Mouse (Mus musculus): ENCODE results near the gene Hist2h2aa1. TPM values are rescaled to one million over a fixed set of nuclear protein-coding genes. Genes with fewer than 3 reads are reported as not detected.
A peak's percentile ranks its signal among the peaks of the same experiment; 100 is the strongest.

Hist2h2aa1 gene
- polyA plus RNA-seq, 1 experiment from 2014 or later = 21.5 TPM

- H3K4me1 ChIP-seq (replicated peaks; ENCODE audit: control insufficient read depth, insufficient read depth, low read length) = peaks cover 12% of the 10 kb centered on the region
- peaks cover 4% of the 10 kb centered on the region; the same call in 1 of the 2 replicates for H3K27me3 ChIP-seq (ENCODE audit: control insufficient read depth, insufficient read depth, low read depth, low read length)
- no peaks in the 10 kb centered on the region for H3K36me3 ChIP-seq (ENCODE audit: control insufficient read depth, insufficient read depth, low read length)
- H3K9me3 ChIP-seq (ENCODE audit: control insufficient read depth, low read length) = no peaks in the 10 kb centered on the region
- no peak overlapping the region for H3K9ac ChIP-seq (ENCODE audit: low read length)
- 90% methylated on average over 5 of the region's 5 CpGs for WGBS
- H3K27ac ChIP-seq (ENCODE audit: low read length) = no peak overlapping the region
- no peak overlapping the region for H3K4me3 ChIP-seq (ENCODE audit: low read length)
- no peak for ATAC-seq (ENCODE audit: low read depth)
- no peak overlapping the region for H3K4me2 ChIP-seq (ENCODE audit: low read depth, low read length)
Measured at GRCm38 (mm10) chr3:96260220-96260619, 14.9 kb downstream of the Hist2h2aa1 start.

GRCm38 (mm10) chr3:96261623-96262022, 16.3 kb downstream of the Hist2h2aa1 start:
- Histone ChIP-seq H3K4me1 (replicated peaks; ENCODE audit: control insufficient read depth, insufficient read depth, low read length) (peaks cover 12% of the 10 kb centered on the region), H3K4me2 (ENCODE audit: low read depth, low read length) (peak overlapping the region; percentile 84), H3K27ac (ENCODE audit: low read length) (peak overlapping the region; percentile 97), H3K4me3 (ENCODE audit: low read length) (peak overlapping the region; percentile 63), H3K9me3 (ENCODE audit: control insufficient read depth, low read length) (no peaks in the 10 kb centered on the region), H3K9ac (ENCODE audit: low read length) (peak overlapping the region; percentile 82), H3K27me3 (ENCODE audit: control insufficient read depth, insufficient read depth, low read depth, low read length) (no peaks in the 10 kb centered on the region), H3K36me3 (ENCODE audit: control insufficient read depth, insufficient read depth, low read length) (no peaks in the 10 kb centered on the region)
- WGBS = 51% methylated on average over 3 of the region's 3 CpGs
- ATAC-seq (ENCODE audit: low read depth) = no peak

- Histone ChIP-seq H3K4me3 (ENCODE audit: low read length) (peak overlapping the region; percentile 63), H3K36me3 (ENCODE audit: control insufficient read depth, insufficient read depth, low read length) (no peaks in the 10 kb centered on the region), H3K27me3 (ENCODE audit: control insufficient read depth, insufficient read depth, low read depth, low read length) (no peaks in the 10 kb centered on the region), H3K4me1 (replicated peaks; ENCODE audit: control insufficient read depth, insufficient read depth, low read length) (peaks cover 12% of the 10 kb centered on the region), H3K4me2 (ENCODE audit: low read depth, low read length) (peak overlapping the region; percentile 84), H3K9me3 (ENCODE audit: control insufficient read depth, low read length) (no peaks in the 10 kb centered on the region), H3K27ac (ENCODE audit: low read length) (peak overlapping the region; percentile 97), H3K9ac (ENCODE audit: low read length) (peak overlapping the region; percentile 82)
- peak; percentile 86 for ATAC-seq (ENCODE audit: low read depth)
- 1% methylated on average over 19 of the region's 19 CpGs for WGBS
Measured at GRCm38 (mm10) chr3:96262216-96262875, 17.0 kb downstream of the Hist2h2aa1 start.

- no peaks in the 10 kb centered on the region for H3K9me3 ChIP-seq (ENCODE audit: control insufficient read depth, low read length)
Measured at GRCm38 (mm10) chr3:96262979-96263550, 17.8 kb downstream of the Hist2h2aa1 start, which contains the start of gene Hist2h4. Hist2h4 (minus strand) TSS chr3:96263311.

GRCm38 (mm10) chr3:96263558-96264403, 18.5 kb downstream of the Hist2h2aa1 start:
- Histone ChIP-seq H3K9me3 (ENCODE audit: control insufficient read depth, low read length) (no peaks in the 10 kb centered on the region), H3K9ac (ENCODE audit: low read length) (peak overlapping the region; percentile 80), H3K4me1 (replicated peaks; ENCODE audit: control insufficient read depth, insufficient read depth, low read length) (peaks cover 12% of the 10 kb centered on the region), H3K27me3 (ENCODE audit: control insufficient read depth, insufficient read depth, low read depth, low read length) (no peaks in the 10 kb centered on the region), H3K4me2 (ENCODE audit: low read depth, low read length) (peak overlapping the region; percentile 84), H3K36me3 (ENCODE audit: control insufficient read depth, insufficient read depth, low read length) (no peaks in the 10 kb centered on the region), H3K4me3 (ENCODE audit: low read length) (peak overlapping the region; percentile 63), H3K27ac (ENCODE audit: low read length) (peak overlapping the region; percentile 97)
- ATAC-seq (ENCODE audit: low read depth) = peak; percentile 46; the same call in 1 of the 2 replicates
- 2% methylated on average over 27 of the region's 27 CpGs for WGBS

More at GRCm38 (mm10) chr3:96262979-96263550, 17.8 kb downstream of the Hist2h2aa1 start, which contains the start of gene Hist2h4:
- peak within 1 kb of the TSS; percentile 84 for H3K4me2 ChIP-seq (ENCODE audit: low read depth, low read length)
- H3K4me1 ChIP-seq (replicated peaks; ENCODE audit: control insufficient read depth, insufficient read depth, low read length) = peaks cover 12% of the 10 kb centered on the region
- peak within 1 kb of the TSS; percentile 63 for H3K4me3 ChIP-seq (ENCODE audit: low read length)
- peak within 1 kb of the TSS; percentile 82 for H3K9ac ChIP-seq (ENCODE audit: low read length)
- H3K27me3 ChIP-seq (ENCODE audit: control insufficient read depth, insufficient read depth, low read depth, low read length) = no peaks in the 10 kb centered on the region
- H3K27ac ChIP-seq (ENCODE audit: low read length) = peak within 1 kb of the TSS; percentile 97
- WGBS = under 1% methylated on average over 40 of the region's 40 CpGs
- ATAC-seq (ENCODE audit: low read depth) = peak; percentile 90
- H3K36me3 ChIP-seq (ENCODE audit: control insufficient read depth, insufficient read depth, low read length) = no peaks in the 10 kb centered on the region

GRCm38 (mm10) chr3:96264404-96264949, 19.2 kb downstream of the Hist2h2aa1 start:
- Histone ChIP-seq H3K9ac (ENCODE audit: low read length) (peak overlapping the region; percentile 80), H3K4me3 (ENCODE audit: low read length) (peak overlapping the region; percentile 63), H3K9me3 (ENCODE audit: control insufficient read depth, low read length) (no peaks in the 10 kb centered on the region), H3K36me3 (ENCODE audit: control insufficient read depth, insufficient read depth, low read length) (no peaks in the 10 kb centered on the region), H3K4me2 (ENCODE audit: low read depth, low read length) (peak overlapping the region; percentile 84), H3K27ac (ENCODE audit: low read length) (peak overlapping the region; percentile 97), H3K4me1 (replicated peaks; ENCODE audit: control insufficient read depth, insufficient read depth, low read length) (peaks cover 12% of the 10 kb centered on the region), H3K27me3 (ENCODE audit: control insufficient read depth, insufficient read depth, low read depth, low read length) (no peaks in the 10 kb centered on the region)
- WGBS = 68% methylated on average over 7 of the region's 7 CpGs
- no peak for ATAC-seq (ENCODE audit: low read depth)

DNA sequence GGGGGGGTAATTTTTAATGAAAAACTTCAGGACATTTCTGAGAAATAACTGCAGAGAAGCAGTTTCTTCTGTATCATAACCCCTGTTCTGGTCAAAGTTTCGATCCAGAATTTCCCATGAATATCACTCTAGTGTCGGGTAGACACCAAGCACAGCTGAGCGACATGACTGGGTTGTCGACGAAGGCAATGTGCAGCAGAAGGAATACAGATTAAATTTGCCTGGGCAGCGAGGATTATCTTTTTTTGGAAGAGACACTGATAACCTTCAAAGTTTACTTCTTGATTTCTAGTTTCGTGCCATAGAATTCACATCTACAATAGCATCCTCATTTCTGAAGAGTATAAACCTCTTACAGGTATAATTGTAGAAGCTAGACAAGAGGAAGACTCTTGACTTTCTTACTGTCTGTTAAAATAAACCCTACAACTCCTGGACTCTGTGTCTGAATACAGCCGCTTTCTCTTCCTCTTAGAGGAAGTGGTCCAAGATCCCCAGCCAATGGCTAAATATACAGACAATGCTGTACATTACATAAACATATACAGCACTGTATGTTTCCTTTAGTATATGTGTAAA, 20.9 kb downstream of the Hist2h2aa1 start:
- 74% methylated on average over 8 of the region's 8 CpGs for WGBS
- Histone ChIP-seq H3K4me1 (replicated peaks; ENCODE audit: control insufficient read depth, insufficient read depth, low read length) (peaks cover 16% of the 10 kb centered on the region), H3K9ac (ENCODE audit: low read length) (no peak overlapping the region), H3K9me3 (ENCODE audit: control insufficient read depth, low read length) (no peaks in the 10 kb centered on the region), H3K27me3 (ENCODE audit: control insufficient read depth, insufficient read depth, low read depth, low read length) (no peaks in the 10 kb centered on the region), H3K4me3 (ENCODE audit: low read length) (no peak overlapping the region), H3K27ac (ENCODE audit: low read length) (no peak overlapping the region), H3K36me3 (ENCODE audit: control insufficient read depth, insufficient read depth, low read length) (no peaks in the 10 kb centered on the region), H3K4me2 (ENCODE audit: low read depth, low read length) (no peak overlapping the region)
- ATAC-seq (ENCODE audit: low read depth) = no peak

DNA sequence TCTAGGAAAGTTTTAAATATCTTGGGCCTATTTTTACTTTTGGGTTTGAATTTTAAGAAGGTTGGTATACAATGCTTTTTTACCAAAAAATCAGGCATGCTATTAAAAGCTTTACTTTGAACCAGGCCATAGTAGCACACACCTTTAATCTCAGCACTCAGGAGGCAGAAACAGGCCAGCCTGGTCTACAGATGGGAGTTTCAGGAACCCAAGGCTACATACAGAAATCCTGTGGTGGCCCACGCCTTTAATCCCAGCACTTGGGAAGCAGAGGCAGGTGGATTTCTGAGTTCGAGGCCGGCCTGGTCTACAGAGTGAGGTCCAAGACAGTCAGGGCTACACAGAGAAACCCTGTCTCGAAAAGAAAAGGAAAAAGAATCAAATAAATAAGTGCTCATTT, 22.2 kb downstream of the Hist2h2aa1 start:
- Histone ChIP-seq H3K4me2 (ENCODE audit: low read depth, low read length) (peak overlapping the region; percentile 55), H3K36me3 (ENCODE audit: control insufficient read depth, insufficient read depth, low read length) (no peaks in the 10 kb centered on the region), H3K9ac (ENCODE audit: low read length) (peak overlapping the region; percentile 40), H3K27ac (ENCODE audit: low read length) (peak overlapping the region; percentile 92), H3K4me3 (ENCODE audit: low read length) (no peak overlapping the region), H3K27me3 (ENCODE audit: control insufficient read depth, insufficient read depth, low read depth, low read length) (no peaks in the 10 kb centered on the region), H3K9me3 (ENCODE audit: control insufficient read depth, low read length) (no peaks in the 10 kb centered on the region), H3K4me1 (replicated peaks; ENCODE audit: control insufficient read depth, insufficient read depth, low read length) (peaks cover 11% of the 10 kb centered on the region)
- ATAC-seq (ENCODE audit: low read depth) = no peak
- WGBS = 68% methylated on average over 4 of the region's 4 CpGs
